Comparison of ENCODE assay signal across 17 mouse cellular contexts in the genomic region with DNA sequence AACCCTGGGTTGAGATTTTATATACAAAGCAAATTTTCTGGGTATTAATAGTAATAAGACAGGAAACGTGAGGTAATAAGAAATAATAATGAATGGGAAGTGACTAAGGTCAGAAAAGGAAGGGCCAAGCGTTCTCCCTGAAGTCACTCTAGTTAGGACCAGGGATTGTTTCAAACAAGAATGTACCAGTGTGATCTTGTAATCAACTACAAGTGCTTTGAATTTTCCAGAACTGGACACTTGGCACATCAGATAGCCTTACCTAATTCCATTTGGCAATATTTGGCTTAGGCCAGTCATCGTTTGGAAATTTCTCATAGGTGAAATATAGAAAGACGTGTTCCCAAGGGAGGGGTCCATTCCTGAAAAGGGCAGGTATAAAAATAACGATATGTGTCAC.
DNase-seq lines count a peak whose midpoint lies in the region; ATAC-seq and TF ChIP-seq lines count a peak whose summit lies in the region.
"Had no signal": no experiment of that assay in that cellular context is flagged by ENCODE, and none has a peak within 500 bp of the region (broad histone marks: within the 10 kb centered on the region; RNA-seq: fewer than 3 reads in every experiment).

No protein-coding gene starts in this region.

- H3K9me3 ChIP-seq in intestine, postnatal 0 days (ENCODE audit: control insufficient read depth): no peaks in the 10 kb centered on the region
- H3K9me3 ChIP-seq in intestine, embryonic 16.5 days (ENCODE audit: control insufficient read depth, low read length): no peaks in the 10 kb centered on the region
- H3K9me3 ChIP-seq in lung, postnatal 0 days (ENCODE audit: low read length): no peaks in the 10 kb centered on the region
- H3K9me3 ChIP-seq: embryonic facial prominence, embryonic 10.5 days; forebrain, embryonic 10.5 days; G1E; heart, embryonic 12.5 days; hindbrain, embryonic 10.5 days had no signal

- peaks cover 2% of the 10 kb centered on the region for H3K4me1 ChIP-seq in heart, adult 2 months (ENCODE audit: control insufficient read depth, insufficient read depth, low read length)
- 0 out of 2 replicates have a peak, but pooled peaks cover 4% of the 10 kb centered on the region for H3K4me1 ChIP-seq in intestine, postnatal 0 days (replicated peaks; ENCODE audit: control insufficient read depth, insufficient read depth, low read length)
- no peaks in the 10 kb centered on the region for H3K4me1 ChIP-seq in intestine, embryonic 16.5 days (ENCODE audit: control insufficient read depth, insufficient read depth, low read length)
- peaks cover 5% of the 10 kb centered on the region; the same call in 1 of the 2 replicates for H3K4me1 ChIP-seq in lung, postnatal 0 days (ENCODE audit: insufficient read depth, low read depth, low read length)
- H3K4me1 ChIP-seq in embryonic fibroblast, embryonic 13.5 days (ENCODE audit: control insufficient read depth, insufficient read depth, low read length): peaks cover 3% of the 10 kb centered on the region; the same call in 1 of the 2 replicates

- H3K27ac ChIP-seq in heart, adult 2 months: peak overlapping the region; percentile 57
- H3K27ac ChIP-seq in intestine, postnatal 0 days (ENCODE audit: low read depth, low read length): no peak overlapping the region
- no peak overlapping the region for H3K27ac ChIP-seq in intestine, embryonic 16.5 days (ENCODE audit: low read length)
- no peak overlapping the region for H3K27ac ChIP-seq in lung, postnatal 0 days (ENCODE audit: low read length)
- peak overlapping the region; percentile 69 for H3K27ac ChIP-seq in embryonic fibroblast, embryonic 13.5 days (ENCODE audit: insufficient read depth, low read length)
- H3K27ac ChIP-seq: embryonic facial prominence, embryonic 10.5 days; forebrain, embryonic 10.5 days; gastrocnemius, adult 2 months; hindbrain, embryonic 10.5 days; hindbrain, embryonic 14.5 days had no signal

- no peaks in the 10 kb centered on the region for H3K79me2 ChIP-seq in heart, adult 2 months (replicated peaks; ENCODE audit: control insufficient read depth, insufficient read depth, low read length)

- H3K9ac ChIP-seq in heart, adult 2 months (ENCODE audit: low read depth, low read length): no peak overlapping the region
- no peak overlapping the region for H3K9ac ChIP-seq in intestine, postnatal 0 days (ENCODE audit: low read depth, low read length)
- H3K9ac ChIP-seq in intestine, embryonic 16.5 days (ENCODE audit: low read depth, low read length): no peak overlapping the region
- no peak overlapping the region for H3K9ac ChIP-seq in lung, postnatal 0 days (replicated peaks; ENCODE audit: low read depth)
- H3K9ac ChIP-seq: heart, embryonic 12.5 days; hindbrain, embryonic 14.5 days had no signal

- no peak for TF ChIP-seq POLR2A in heart, adult 2 months (IDR thresholded peaks at IDR 0.05; ENCODE audit: insufficient read depth, low read depth, low read length)
- TF ChIP-seq POLR2A in embryonic fibroblast, embryonic 13.5 days (IDR thresholded peaks at IDR 0.05; ENCODE audit: low read depth, low read length): no peak

- TF ChIP-seq EP300 in heart, adult 2 months (IDR thresholded peaks at IDR 0.05; ENCODE audit: insufficient read depth, low read depth, low read length): no peak
- TF ChIP-seq EP300 in lung, postnatal 0 days (IDR thresholded peaks at IDR 0.05): peak; percentile 43; the same call in 1 of the 2 replicates

- TF ChIP-seq CTCF in heart, adult 2 months (IDR thresholded peaks at IDR 0.05): no peak
- TF ChIP-seq CTCF in intestine, postnatal 0 days (IDR thresholded peaks at IDR 0.05; ENCODE audit: low read depth): no peak
- no peak for TF ChIP-seq CTCF in lung, postnatal 0 days (IDR thresholded peaks at IDR 0.05)
- TF ChIP-seq CTCF in embryonic fibroblast, embryonic 13.5 days (IDR thresholded peaks at IDR 0.05; ENCODE audit: borderline replicate concordance, insufficient read depth, low read length): no peak

- ATAC-seq in intestine, postnatal 0 days: no peak
- ATAC-seq in intestine, embryonic 16.5 days: no peak
- 0 out of 2 replicates have a peak, but pooled peaks have one; percentile 22 for ATAC-seq in lung, postnatal 0 days

- no peak overlapping the region for H3K4me3 ChIP-seq in heart, adult 2 months
- no peak overlapping the region for H3K4me3 ChIP-seq in intestine, postnatal 0 days (ENCODE audit: low read depth, low read length)
- no peak overlapping the region for H3K4me3 ChIP-seq in intestine, embryonic 16.5 days (ENCODE audit: low read length)
- no peak overlapping the region for H3K4me3 ChIP-seq in lung, postnatal 0 days (ENCODE audit: low read depth, low read length)
- H3K4me3 ChIP-seq in embryonic fibroblast, embryonic 13.5 days (ENCODE audit: insufficient read depth, low read length): no peak overlapping the region
- H3K4me3 ChIP-seq: erythroblast, embryonic 14.5 days had no signal

- intact Hi-C loops in heart, adult 2 months (cut with DNase I): loop anchor here (10.0 kb wide), 2 partner anchors 119 to 121 kb away; no protein-coding TSS in a partner anchor

- no peaks in the 10 kb centered on the region for H3K27me3 ChIP-seq in heart, adult 2 months (ENCODE audit: control insufficient read depth, insufficient read depth, low read length)
- H3K27me3 ChIP-seq in intestine, postnatal 0 days (replicated peaks; ENCODE audit: control insufficient read depth, insufficient read depth, low read length): no peaks in the 10 kb centered on the region
- no peaks in the 10 kb centered on the region for H3K27me3 ChIP-seq in intestine, embryonic 16.5 days (replicated peaks; ENCODE audit: control insufficient read depth, insufficient read depth, low read length)
- no peaks in the 10 kb centered on the region for H3K27me3 ChIP-seq in lung, postnatal 0 days (replicated peaks; ENCODE audit: insufficient read depth, low read length)
- H3K27me3 ChIP-seq: heart, embryonic 12.5 days had no signal

- 0 out of 2 replicates have a peak overlapping the region, but pooled peaks have one; percentile 41 for H3K4me2 ChIP-seq in intestine, postnatal 0 days (replicated peaks; ENCODE audit: low read depth)
- no peak overlapping the region for H3K4me2 ChIP-seq in intestine, embryonic 16.5 days (ENCODE audit: low read depth, low read length)
- no peak overlapping the region for H3K4me2 ChIP-seq in lung, postnatal 0 days (replicated peaks; ENCODE audit: low read depth, low read length)

- no peak for DNase-seq in heart, adult 2 months
- DNase-seq in heart, adult 18-20 months: no peak
- DNase-seq in lung, postnatal 0 days (ENCODE audit: low spot score): peak; percentile 50
- DNase-seq in lung, postnatal 25 days (ENCODE audit: low spot score): no peak
- no peak for DNase-seq in T-cell, adult 2 months (ENCODE audit: low spot score)
- DNase-seq: gastrocnemius, adult 2 months; gastrocnemius, postnatal 25 days had no signal

- 48% methylated on average over 5 of the region's 5 CpGs for WGBS in heart, adult 2 months
- WGBS in intestine, postnatal 0 days: 62% methylated on average over 5 of the region's 5 CpGs
- WGBS in intestine, embryonic 16.5 days: 69% methylated on average over 5 of the region's 5 CpGs
- 52% methylated on average over 5 of the region's 5 CpGs for WGBS in lung, postnatal 0 days

- H3K36me3 ChIP-seq in heart, adult 2 months (ENCODE audit: control insufficient read depth, insufficient read depth, low read length): no peaks in the 10 kb centered on the region
- no peaks in the 10 kb centered on the region for H3K36me3 ChIP-seq in intestine, postnatal 0 days (ENCODE audit: control insufficient read depth, insufficient read depth)
- H3K36me3 ChIP-seq in intestine, embryonic 16.5 days (ENCODE audit: control insufficient read depth, insufficient read depth, low read length): no peaks in the 10 kb centered on the region
- no peaks in the 10 kb centered on the region for H3K36me3 ChIP-seq in lung, postnatal 0 days (ENCODE audit: insufficient read depth, low read length)
- H3K36me3 ChIP-seq: embryonic facial prominence, embryonic 10.5 days; forebrain, embryonic 10.5 days; heart, embryonic 12.5 days; hindbrain, embryonic 10.5 days had no signal

Comparison
In these comparisons a context has a peak if more than half of its experiments do, and no peak if none do; other contexts are left out.
1. H3K27ac ChIP-seq: peak in heart, adult 2 months (single experiment) and embryonic fibroblast, embryonic 13.5 days (single experiment); none in intestine, postnatal 0 days (single experiment), intestine, embryonic 16.5 days (single experiment) and lung, postnatal 0 days (single experiment).